Mouse (Mus musculus): Measurements from ENCODE around the gene Gpr82. TPM values are rescaled to one million over a fixed set of nuclear protein-coding genes. Genes with fewer than 3 reads are reported as not detected.

The Gpr82 gene
- polyA plus RNA-seq, 1 experiment = 0.01 TPM

DNA sequence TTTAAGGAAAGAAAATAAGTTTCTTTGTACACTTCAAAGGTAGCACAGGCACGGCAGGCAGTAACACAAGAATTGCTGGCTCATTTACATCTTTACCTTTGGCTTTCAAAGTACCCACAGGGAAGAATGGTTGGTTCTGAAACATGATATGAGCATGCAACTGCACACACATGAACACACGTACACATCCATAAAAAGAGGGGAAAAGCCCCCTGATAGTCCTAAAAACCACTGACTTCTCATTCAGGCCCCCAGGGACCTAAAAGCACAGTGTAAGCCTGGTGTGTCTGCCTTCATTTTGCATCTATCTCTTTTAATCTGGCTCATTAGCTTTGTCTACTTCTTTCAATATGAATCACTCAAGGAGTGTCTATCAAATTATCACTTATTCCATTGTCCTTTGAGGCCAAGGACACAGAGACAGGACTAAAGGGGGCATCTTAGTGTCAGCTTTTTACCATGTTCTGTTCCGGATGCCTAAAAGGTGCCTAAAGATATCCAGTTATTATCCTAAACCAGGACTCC lies 2.5 kb upstream of the Gpr82 start:
- H3K36me3 ChIP-seq (ENCODE audit: control insufficient read depth, insufficient read depth) = no peaks in the 10 kb centered on the region
- TF ChIP-seq REST (IDR thresholded peaks at IDR 0.05; ENCODE audit: insufficient read depth, insufficient read length) = no peak
- TF ChIP-seq MYOG (IDR thresholded peaks at IDR 0.05; ENCODE audit: control insufficient read depth in 1 of 3, insufficient read depth in 1 of 3, insufficient read length in 2 of 3, low read depth in 2 of 3) = no peak
- TF ChIP-seq POLR2AphosphoS2 (IDR thresholded peaks at IDR 0.05; ENCODE audit: insufficient read length, low read depth) = no peak
- TF ChIP-seq MYOD1 (IDR thresholded peaks at IDR 0.05; ENCODE audit: control insufficient read depth in 1 of 3, insufficient read length in 2 of 3, low read depth in 2 of 3) = no peak
- TF ChIP-seq MAX (IDR thresholded peaks at IDR 0.05; ENCODE audit: low read depth) = no peak
- TF ChIP-seq POLR2A (IDR thresholded peaks at IDR 0.05; ENCODE audit: insufficient read length, low read depth) = no peak
- no peak for TF ChIP-seq TCF12 (IDR thresholded peaks at IDR 0.05; ENCODE audit: insufficient read depth, poor library complexity, severe bottlenecking)
- no peak for TF ChIP-seq USF1 (IDR thresholded peaks at IDR 0.05; ENCODE audit: low read depth)
- TF ChIP-seq TCF3 (IDR thresholded peaks at IDR 0.05; ENCODE audit: insufficient read length, low read depth) = no peak
- TF ChIP-seq E2F4 (IDR thresholded peaks at IDR 0.05; ENCODE audit: insufficient read depth) = no peak
- no peak for TF ChIP-seq CEBPB (IDR thresholded peaks at IDR 0.05; ENCODE audit: insufficient read depth, poor library complexity, severe bottlenecking)
- no peak for TF ChIP-seq SRF (IDR thresholded peaks at IDR 0.05; ENCODE audit: control insufficient read depth, insufficient read length, low read depth)

DNA sequence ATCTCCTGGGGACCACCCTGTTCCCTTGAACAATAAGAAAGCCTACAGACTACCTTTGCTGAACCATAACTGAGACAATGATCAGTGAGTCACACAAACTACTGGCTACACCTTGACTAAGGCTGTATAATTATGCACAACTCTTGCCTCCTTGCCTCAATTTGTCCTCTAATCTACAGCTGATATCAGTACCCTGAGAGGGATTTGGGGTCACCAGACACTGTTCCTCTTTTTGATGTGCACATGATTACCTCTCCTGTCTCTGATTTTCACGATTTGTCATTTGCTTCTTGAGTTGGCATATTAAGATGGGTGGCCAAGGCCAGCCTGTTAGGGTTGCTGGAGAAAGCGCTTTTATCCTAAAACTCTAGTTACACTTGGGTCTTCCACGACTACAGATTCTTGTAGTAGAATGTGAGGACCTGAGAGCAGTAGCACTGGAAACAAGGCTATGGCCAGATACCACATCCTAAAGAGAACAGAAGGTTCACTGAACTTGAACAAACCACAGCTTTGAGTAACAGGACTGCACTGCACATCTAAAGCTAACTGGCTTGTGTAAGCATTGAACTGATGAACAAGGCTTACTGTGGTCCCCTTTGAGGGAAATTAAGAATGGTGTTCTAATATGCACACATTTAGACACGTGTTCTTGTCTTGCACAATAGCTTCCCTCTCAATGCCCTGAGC lies 1.8 kb upstream of the Gpr82 start:
- Histone ChIP-seq H3K4me3 (no peak overlapping the region), H3K4me2 (ENCODE audit: low read depth) (no peak overlapping the region), H3K27me3 (ENCODE audit: control insufficient read depth, insufficient read depth, insufficient read length) (no peaks in the 10 kb centered on the region), H3ac (ENCODE audit: control insufficient read depth, insufficient read length) (no peak overlapping the region), H3K79me2 (ENCODE audit: control insufficient read depth, insufficient read depth) (no peaks in the 10 kb centered on the region), H3K36me3 (ENCODE audit: control insufficient read depth, insufficient read depth) (no peaks in the 10 kb centered on the region)
- TF ChIP-seq TCF12 (IDR thresholded peaks at IDR 0.05; ENCODE audit: insufficient read depth, poor library complexity, severe bottlenecking) (no peak), POLR2A (IDR thresholded peaks at IDR 0.05; ENCODE audit: insufficient read length, low read depth) (no peak), SRF (IDR thresholded peaks at IDR 0.05; ENCODE audit: control insufficient read depth, insufficient read length, low read depth) (no peak), USF1 (IDR thresholded peaks at IDR 0.05; ENCODE audit: low read depth) (no peak), MAX (IDR thresholded peaks at IDR 0.05; ENCODE audit: low read depth) (no peak), MYOG (IDR thresholded peaks at IDR 0.05; ENCODE audit: control insufficient read depth in 1 of 3, insufficient read depth in 1 of 3, insufficient read length in 2 of 3, low read depth in 2 of 3) (no peak), POLR2AphosphoS2 (IDR thresholded peaks at IDR 0.05; ENCODE audit: insufficient read length, low read depth) (no peak), REST (IDR thresholded peaks at IDR 0.05; ENCODE audit: insufficient read depth, insufficient read length) (no peak), MYOD1 (IDR thresholded peaks at IDR 0.05; ENCODE audit: control insufficient read depth in 1 of 3, insufficient read length in 2 of 3, low read depth in 2 of 3) (no peak), E2F4 (IDR thresholded peaks at IDR 0.05; ENCODE audit: insufficient read depth) (no peak)

More for the DNA sequence above, 2.5 kb upstream of the Gpr82 start:
- Histone ChIP-seq H3K4me3 (no peak overlapping the region), H3K79me2 (ENCODE audit: control insufficient read depth, insufficient read depth) (no peaks in the 10 kb centered on the region), H3ac (ENCODE audit: control insufficient read depth, insufficient read length) (no peak overlapping the region), H3K27me3 (ENCODE audit: control insufficient read depth, insufficient read depth, insufficient read length) (no peaks in the 10 kb centered on the region), H3K4me2 (ENCODE audit: low read depth) (no peak overlapping the region)

DNA sequence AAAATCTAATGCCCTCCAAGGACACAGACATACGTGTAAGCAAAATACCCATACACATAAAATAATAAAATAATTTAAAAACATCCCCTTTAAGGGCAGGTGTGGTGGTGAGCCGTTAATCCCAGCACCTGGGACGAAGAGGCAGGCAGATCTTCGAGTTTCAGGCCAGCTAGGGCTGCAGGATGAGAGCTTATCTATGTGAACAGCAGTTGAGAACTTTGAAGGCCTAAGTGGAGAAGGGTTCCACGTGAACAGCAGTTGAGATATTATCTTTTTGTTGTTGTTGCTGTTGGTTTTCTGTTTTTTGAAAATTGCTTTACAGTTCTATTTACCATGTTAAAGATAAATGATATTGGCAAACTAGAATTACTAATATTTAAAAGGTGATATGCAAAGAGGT lies 7.7 kb downstream of the Gpr82 start:
- Histone ChIP-seq H3K36me3 (ENCODE audit: control insufficient read depth, insufficient read depth) (no peaks in the 10 kb centered on the region), H3ac (ENCODE audit: control insufficient read depth, insufficient read length) (no peak overlapping the region), H3K27me3 (ENCODE audit: control insufficient read depth, insufficient read depth, insufficient read length) (no peaks in the 10 kb centered on the region), H3K4me3 (no peak overlapping the region), H3K79me2 (ENCODE audit: control insufficient read depth, insufficient read depth) (no peaks in the 10 kb centered on the region), H3K4me2 (ENCODE audit: low read depth) (no peak overlapping the region)
- TF ChIP-seq POLR2AphosphoS2 (IDR thresholded peaks at IDR 0.05; ENCODE audit: insufficient read length, low read depth) (no peak), MYOG (IDR thresholded peaks at IDR 0.05; ENCODE audit: control insufficient read depth in 1 of 3, insufficient read depth in 1 of 3, insufficient read length in 2 of 3, low read depth in 2 of 3) (no peak), SRF (IDR thresholded peaks at IDR 0.05; ENCODE audit: control insufficient read depth, insufficient read length, low read depth) (no peak), TCF12 (IDR thresholded peaks at IDR 0.05; ENCODE audit: insufficient read depth, poor library complexity, severe bottlenecking) (no peak), POLR2A (IDR thresholded peaks at IDR 0.05; ENCODE audit: insufficient read length, low read depth) (no peak), MAX (IDR thresholded peaks at IDR 0.05; ENCODE audit: low read depth) (no peak), REST (IDR thresholded peaks at IDR 0.05; ENCODE audit: insufficient read depth, insufficient read length) (no peak), MYOD1 (IDR thresholded peaks at IDR 0.05; ENCODE audit: control insufficient read depth in 1 of 3, insufficient read length in 2 of 3, low read depth in 2 of 3) (no peak)

DNA sequence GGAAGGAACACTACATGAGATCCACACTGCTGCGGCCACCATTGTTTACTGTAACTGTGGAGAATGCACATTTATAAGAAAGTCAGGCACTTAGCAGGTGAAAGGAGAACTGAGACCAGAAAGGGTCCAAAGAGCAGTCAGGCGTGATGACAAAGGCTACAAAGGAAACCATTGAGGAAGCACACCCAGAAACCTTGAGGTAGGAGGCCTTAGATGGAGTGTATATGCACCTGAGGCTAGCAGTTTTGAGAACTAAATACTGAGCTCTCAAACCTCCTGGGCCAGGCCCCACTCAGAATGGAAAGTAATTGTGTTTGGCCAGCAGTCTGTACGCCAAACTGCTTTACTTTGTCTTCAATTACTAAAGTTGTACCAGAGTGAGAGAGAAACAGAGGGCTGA lies 9.2 kb downstream of the Gpr82 start:
- Histone ChIP-seq H3K4me3 (no peak overlapping the region), H3K27me3 (ENCODE audit: control insufficient read depth, insufficient read depth, insufficient read length) (no peaks in the 10 kb centered on the region), H3ac (ENCODE audit: control insufficient read depth, insufficient read length) (no peak overlapping the region), H3K4me2 (ENCODE audit: low read depth) (no peak overlapping the region), H3K36me3 (ENCODE audit: control insufficient read depth, insufficient read depth) (no peaks in the 10 kb centered on the region), H3K79me2 (ENCODE audit: control insufficient read depth, insufficient read depth) (no peaks in the 10 kb centered on the region)
- no peak for TF ChIP-seq TCF12 (IDR thresholded peaks at IDR 0.05; ENCODE audit: insufficient read depth, poor library complexity, severe bottlenecking)
- no peak for TF ChIP-seq CEBPB (IDR thresholded peaks at IDR 0.05; ENCODE audit: insufficient read depth, poor library complexity, severe bottlenecking)
- no peak for TF ChIP-seq POLR2AphosphoS2 (IDR thresholded peaks at IDR 0.05; ENCODE audit: insufficient read length, low read depth)
- TF ChIP-seq MYOD1 (IDR thresholded peaks at IDR 0.05; ENCODE audit: control insufficient read depth in 1 of 3, insufficient read length in 2 of 3, low read depth in 2 of 3) = no peak
- no peak for TF ChIP-seq REST (IDR thresholded peaks at IDR 0.05; ENCODE audit: insufficient read depth, insufficient read length)
- no peak for TF ChIP-seq POLR2A (IDR thresholded peaks at IDR 0.05; ENCODE audit: insufficient read length, low read depth)
- no peak for TF ChIP-seq E2F4 (IDR thresholded peaks at IDR 0.05; ENCODE audit: insufficient read depth)
- no peak for TF ChIP-seq TCF3 (IDR thresholded peaks at IDR 0.05; ENCODE audit: insufficient read length, low read depth)
- no peak for TF ChIP-seq SRF (IDR thresholded peaks at IDR 0.05; ENCODE audit: control insufficient read depth, insufficient read length, low read depth)
- TF ChIP-seq MAX (IDR thresholded peaks at IDR 0.05; ENCODE audit: low read depth) = no peak
- TF ChIP-seq MYOG (IDR thresholded peaks at IDR 0.05; ENCODE audit: control insufficient read depth in 1 of 3, insufficient read depth in 1 of 3, insufficient read length in 2 of 3, low read depth in 2 of 3) = no peak
- no peak for TF ChIP-seq USF1 (IDR thresholded peaks at IDR 0.05; ENCODE audit: low read depth)

Measured in myocyte (in vitro differentiated cells).